Mouse (Mus musculus) layer of hippocampus, adult 2 months (tissue): Measurements from ENCODE around the gene 2310011J03Rik. TPM values are rescaled to one million over a fixed set of nuclear protein-coding genes. Genes with fewer than 3 reads are reported as not detected.

Experiments used
- DNase-seq, 2 experiments: peaks; one replicate each; pipeline ENCODE4 v3.0.0; 2022; ENCODE audit warnings: low spot score in 2 of 2
- H3K27ac ChIP-seq: fragments of 200-600 bp; 2 replicates; pipeline ENCODE4 v1.8.1; 2022
- H3K4me3 ChIP-seq: fragments of 200-600 bp; 2 replicates; pipeline ENCODE4 v1.8.1; 2022; ENCODE audit warnings: mild to moderate bottlenecking
- CTCF ChIP-seq: fragments of 200-600 bp; conservative IDR thresholded peaks from 2 replicates; pipeline ENCODE4 v1.8.1; 2022; ENCODE audit warnings: antibody characterized with exemption, mild to moderate bottlenecking, moderate library complexity
- total RNA-seq, 2 experiments: library from RNA; stranded (reverse); gene quantifications; 2 replicates each; pipeline ENCODE4 v1.2.3; 2021

2310011J03Rik gene
- total RNA-seq, 2 experiments from 2014 or later: 23.5 to 25.7 TPM

- Histone ChIP-seq H3K27ac (peak overlapping the region; percentile 98), H3K4me3 (no peak overlapping the region; the same call in 1 of the 2 replicates)
- peak in 1 of 2 experiments; percentile 71 for DNase-seq
- peak; percentile 16; the same call in 1 of the 2 replicates for TF ChIP-seq CTCF
Observed at GRCm38 (mm10) chr10:80302471-80302881, 17.9 kb downstream of the 2310011J03Rik start.

GRCm38 (mm10) chr10:80302082-80302355 is 18.3 kb downstream of the 2310011J03Rik start:
- Histone ChIP-seq H3K27ac (peak overlapping the region; percentile 98), H3K4me3 (peak overlapping the region; percentile 11)
- no peak for DNase-seq
- no peak for TF ChIP-seq CTCF

- no peak for DNase-seq
- Histone ChIP-seq H3K27ac (peak overlapping the region; percentile 98), H3K4me3 (peak overlapping the region; percentile 80)
- TF ChIP-seq CTCF: no peak
Observed at GRCm38 (mm10) chr10:80301256-80302081, 18.9 kb downstream of the 2310011J03Rik start.

GRCm38 (mm10) chr10:80300672-80301181 is 19.6 kb downstream of the 2310011J03Rik start:
- TF ChIP-seq CTCF: no peak
- Histone ChIP-seq H3K27ac (peak overlapping the region; percentile 98), H3K4me3 (peak overlapping the region; percentile 80)
- no peak for DNase-seq

GRCm38 (mm10) chr10:80299824-80300223 is 20.5 kb downstream of the 2310011J03Rik start:
- Histone ChIP-seq H3K27ac (peak overlapping the region; percentile 98), H3K4me3 (peak overlapping the region; percentile 80)
- DNase-seq: no peak
- no peak for TF ChIP-seq CTCF

GRCm38 (mm10) chr10:80299301-80299700 is 21.0 kb downstream of the 2310011J03Rik start:
- no peak for DNase-seq
- TF ChIP-seq CTCF: no peak
- Histone ChIP-seq H3K27ac (peak overlapping the region; percentile 98), H3K4me3 (peak overlapping the region; percentile 80)

- TF ChIP-seq CTCF: 0 out of 2 replicates have a peak, but pooled peaks have one; percentile 5
- peak overlapping the region; percentile 98 for H3K27ac ChIP-seq
- DNase-seq: peak; percentile 92 to 94
- peak overlapping the region; percentile 80 for H3K4me3 ChIP-seq
Observed at GRCm38 (mm10) chr10:80298571-80299281, 21.6 kb downstream of the 2310011J03Rik start.

GRCm38 (mm10) chr10:80297526-80298133 is 22.7 kb downstream of the 2310011J03Rik start:
- Histone ChIP-seq H3K4me3 (peak overlapping the region; percentile 8), H3K27ac (peak overlapping the region; percentile 87)
- TF ChIP-seq CTCF: no peak
- no peak for DNase-seq

GRCm38 (mm10) chr10:80296824-80297223 is 23.5 kb downstream of the 2310011J03Rik start:
- Histone ChIP-seq H3K27ac (peak overlapping the region; percentile 87), H3K4me3 (peak overlapping the region; percentile 75)
- TF ChIP-seq CTCF: no peak
- DNase-seq: no peak

GRCm38 (mm10) chr10:80295618-80296425 is 24.5 kb downstream of the 2310011J03Rik start, which contains the start of gene Apc2:
TSS of gene Apc2 (plus strand) at chr10:80295977.
- DNase-seq: peak; percentile 75 to 83
- peak; percentile 87 for TF ChIP-seq CTCF
- H3K27ac ChIP-seq: peak within 1 kb of the TSS; percentile 87
- H3K4me3 ChIP-seq: peak within 1 kb of the TSS; percentile 75

GRCm38 (mm10) chr10:80294788-80295303 is 25.5 kb downstream of the 2310011J03Rik start:
- TF ChIP-seq CTCF: no peak
- H3K27ac ChIP-seq: peak overlapping the region; percentile 87
- DNase-seq: no peak
- no peak overlapping the region for H3K4me3 ChIP-seq

- TF ChIP-seq CTCF: no peak
- no peak overlapping the region; the same call in 1 of the 2 replicates for H3K27ac ChIP-seq
Observed at GRCm38 (mm10) chr10:80294311-80294710, 26.0 kb downstream of the 2310011J03Rik start.

More at GRCm38 (mm10) chr10:80294311-80294710, 26.0 kb downstream of the 2310011J03Rik start:
- no peak overlapping the region for H3K4me3 ChIP-seq
- no peak for DNase-seq
